Mouse (Mus musculus) heart, adult 10 weeks (tissue): ENCODE results near the gene Trpd52l3. TPM values are rescaled to one million over a fixed set of nuclear protein-coding genes. Genes with fewer than 3 reads are reported as not detected.

Experiments
- polyA plus RNA-seq: library from polyadenylated mRNA; stranded (reverse); fragments of 350-450 nt; fragmentation: Illumina TruSeq; extraction: RNeasy Lipid Tissue Mini Kit (QIAGEN cat#74804); gene quantifications from one replicate; pipeline ENCODE4 v1.2.3, GENCODE M21; 2014; ENCODE audit warnings: low read depth, low replicate concordance

Gene Trpd52l3
- not detected for polyA plus RNA-seq

GRCm38 (mm10) chr19:30003621-30004020, at the start of gene Trpd52l3:
Trpd52l3 (plus strand) TSS chr19:30003790.

DNA sequence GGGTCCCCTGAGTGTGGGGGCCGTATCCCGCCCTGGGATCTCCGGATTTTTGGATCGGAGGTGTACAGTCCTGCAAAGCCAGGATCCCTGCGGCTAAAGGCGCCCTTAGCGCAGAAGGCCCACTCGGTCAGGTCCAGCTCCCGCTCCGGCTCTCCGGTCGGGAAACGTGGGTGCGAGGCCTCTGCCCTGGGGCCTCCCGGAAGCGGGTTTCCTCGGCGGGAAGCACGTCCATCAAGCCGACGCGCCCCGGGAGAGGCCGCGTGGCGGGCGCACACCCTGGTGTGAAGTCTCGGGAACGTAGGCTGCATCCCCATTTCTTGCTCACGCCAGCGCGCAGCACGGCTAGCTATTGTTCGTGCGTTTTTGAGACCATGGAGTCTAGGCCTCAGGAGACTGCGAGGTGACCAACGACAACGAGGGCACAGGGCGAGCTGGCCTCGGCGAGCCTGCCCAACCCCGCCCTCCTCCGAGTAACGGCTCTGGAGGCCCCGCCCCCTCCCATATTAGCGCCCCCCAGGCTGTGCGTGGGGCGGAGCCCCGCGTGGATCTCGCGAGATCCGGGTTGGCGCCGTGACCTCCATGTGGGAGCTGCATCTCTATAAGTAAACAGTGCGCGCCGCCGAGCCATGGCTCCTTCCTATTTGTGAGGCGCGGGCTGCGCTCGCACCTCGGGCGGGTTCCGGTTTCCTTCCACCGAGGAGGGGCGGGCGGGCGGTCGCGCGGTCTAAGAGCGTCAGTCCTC, 26.5 kb downstream of the Trpd52l3 start, which contains the start of gene Uhrf2:
Uhrf2 (plus strand) TSS at position 620 of the 742 bp plus-strand sequence.

Other genes starting within 250 kb of the Trpd52l3 start
- 11.9 TPM for gene 9930021J03Rik, start 197.8 kb upstream of the Trpd52l3 start, polyA plus RNA-seq
- 12.5 TPM for gene Ranbp6, start 190.8 kb upstream of the Trpd52l3 start, polyA plus RNA-seq
- 4.8 TPM for gene Il33, start 78.7 kb upstream of the Trpd52l3 start, polyA plus RNA-seq
- gene Uhrf2, start 26.7 kb downstream of the Trpd52l3 start, polyA plus RNA-seq = 26.0 TPM
- gene Gldc, start 171.6 kb downstream of the Trpd52l3 start, polyA plus RNA-seq = 0.24 TPM
- 0.73 TPM for gene Mbl2, start 229.2 kb downstream of the Trpd52l3 start, polyA plus RNA-seq